Mouse (Mus musculus) c-Kit-positive CD71-positive TER-119-negative erythroid progenitor cells, embryonic 14.5 days (primary cell): Measurements from ENCODE around the gene Stac.

Experiments used
- DNase-seq: peaks from one replicate; pipeline ENCODE4 v3.0.0-alpha.2; 2013; ENCODE audit warnings: low read depth

Stac gene

DNA sequence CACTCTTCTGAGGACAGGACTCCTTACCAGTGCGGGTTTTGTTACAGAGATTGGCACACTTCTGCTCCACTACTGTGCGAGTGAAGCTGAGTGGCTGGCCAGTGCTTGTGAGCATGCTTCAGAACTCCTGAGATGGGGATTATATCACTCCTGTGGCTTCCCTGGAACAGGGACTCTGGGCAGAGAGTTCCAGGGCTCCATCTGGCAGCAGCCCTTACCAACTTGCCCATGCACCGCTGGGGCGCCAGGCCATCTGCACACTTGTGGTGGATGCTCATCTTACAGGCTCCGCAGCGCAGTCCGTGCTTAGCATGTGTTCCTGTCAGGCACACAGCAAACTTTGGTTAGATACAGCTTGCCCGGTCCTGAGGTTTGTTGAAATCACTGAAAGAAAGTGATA lies 83.5 kb downstream of the Stac start:
- DNase-seq = no peak

GRCm38 (mm10) chr9:111587527-111587926 lies 102.6 kb downstream of the Stac start:
- no peak for DNase-seq

- no peak for DNase-seq
These were observed 111.4 kb downstream of the Stac start for GRCm38 (mm10) chr9:111578784-111579183.

DNA sequence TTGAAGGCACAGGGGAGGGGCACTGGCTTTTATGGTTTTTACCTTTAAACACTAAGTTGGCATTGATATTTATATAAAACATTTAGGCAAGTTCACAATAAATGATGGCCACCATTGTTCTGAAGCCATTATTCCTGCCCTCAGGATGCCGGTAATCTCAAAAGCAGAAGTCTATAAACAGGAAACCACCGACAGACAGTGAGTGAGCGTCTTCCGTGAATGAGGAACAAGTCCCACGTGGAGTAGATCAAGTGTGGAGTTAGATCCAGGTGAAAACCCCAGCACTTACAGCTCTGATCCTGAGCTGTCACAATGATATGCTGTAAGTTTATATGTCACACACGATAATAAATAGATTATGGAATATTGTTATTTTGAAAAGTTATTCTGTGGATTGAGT lies 112.7 kb downstream of the Stac start:
- no peak for DNase-seq

GRCm38 (mm10) chr9:111575889-111576288 lies 114.3 kb downstream of the Stac start:
- no peak for DNase-seq

- no peak for DNase-seq
These were observed 116.3 kb downstream of the Stac start for GRCm38 (mm10) chr9:111573836-111574235.

DNA sequence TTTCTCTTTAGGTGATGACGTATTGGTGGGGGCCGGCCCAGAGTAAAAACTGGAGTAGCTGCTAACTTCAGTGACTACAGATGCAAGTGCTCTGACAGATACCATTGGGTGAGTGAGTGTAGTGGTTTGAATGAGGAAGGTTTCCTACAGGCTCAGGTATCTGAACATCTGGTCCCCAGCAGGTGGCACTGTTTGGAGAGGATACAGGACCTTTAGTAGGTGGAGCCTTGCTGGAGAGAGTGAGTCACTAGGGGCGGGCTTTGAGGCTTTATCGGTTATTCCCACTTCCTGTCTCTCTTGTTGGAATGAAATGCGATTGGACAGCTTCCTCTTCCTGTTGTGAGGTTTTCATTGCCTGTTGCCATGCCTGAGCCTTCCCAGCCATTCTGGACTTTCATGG lies 118.5 kb downstream of the Stac start:
- no peak for DNase-seq

DNA sequence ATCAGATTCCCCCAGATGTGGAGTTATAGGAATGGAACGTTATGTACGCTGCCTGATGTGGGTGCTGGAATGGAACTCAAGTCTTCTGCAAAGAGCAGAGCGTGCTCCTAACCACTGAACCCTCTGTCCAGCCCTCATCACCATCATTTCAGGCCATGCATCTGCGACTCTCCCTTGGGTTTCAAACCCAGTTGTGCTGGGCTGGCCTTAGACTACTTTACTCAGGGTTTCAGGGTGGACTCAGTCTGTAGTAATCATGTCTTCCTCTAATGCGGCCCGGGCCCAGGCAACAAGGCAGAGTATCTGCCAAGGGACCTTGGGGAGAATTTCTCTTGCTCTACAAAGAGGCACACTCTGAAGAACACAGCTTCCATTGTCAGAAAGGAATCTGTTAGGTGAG lies 126.0 kb downstream of the Stac start:
- DNase-seq = no peak

DNA sequence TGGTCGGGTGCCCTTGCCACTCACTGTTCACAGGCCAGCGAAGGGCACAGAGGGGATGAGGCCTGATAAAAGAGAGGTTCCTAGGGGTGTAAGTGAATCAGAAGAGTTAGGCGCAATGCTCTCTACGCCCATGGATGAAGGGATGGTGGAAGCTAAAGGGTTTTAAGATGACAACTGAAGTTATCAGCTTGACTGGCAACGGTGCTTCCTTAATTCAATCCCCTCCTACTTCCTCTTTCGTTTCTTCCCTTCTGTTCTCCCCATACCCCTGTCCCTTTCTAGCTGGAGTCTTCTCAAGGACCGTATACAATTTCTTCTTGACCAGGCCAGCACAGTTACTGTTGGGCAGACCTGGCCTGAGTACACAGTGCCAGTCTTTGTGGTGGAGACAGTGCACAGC lies 126.9 kb downstream of the Stac start:
- no peak for DNase-seq

DNA sequence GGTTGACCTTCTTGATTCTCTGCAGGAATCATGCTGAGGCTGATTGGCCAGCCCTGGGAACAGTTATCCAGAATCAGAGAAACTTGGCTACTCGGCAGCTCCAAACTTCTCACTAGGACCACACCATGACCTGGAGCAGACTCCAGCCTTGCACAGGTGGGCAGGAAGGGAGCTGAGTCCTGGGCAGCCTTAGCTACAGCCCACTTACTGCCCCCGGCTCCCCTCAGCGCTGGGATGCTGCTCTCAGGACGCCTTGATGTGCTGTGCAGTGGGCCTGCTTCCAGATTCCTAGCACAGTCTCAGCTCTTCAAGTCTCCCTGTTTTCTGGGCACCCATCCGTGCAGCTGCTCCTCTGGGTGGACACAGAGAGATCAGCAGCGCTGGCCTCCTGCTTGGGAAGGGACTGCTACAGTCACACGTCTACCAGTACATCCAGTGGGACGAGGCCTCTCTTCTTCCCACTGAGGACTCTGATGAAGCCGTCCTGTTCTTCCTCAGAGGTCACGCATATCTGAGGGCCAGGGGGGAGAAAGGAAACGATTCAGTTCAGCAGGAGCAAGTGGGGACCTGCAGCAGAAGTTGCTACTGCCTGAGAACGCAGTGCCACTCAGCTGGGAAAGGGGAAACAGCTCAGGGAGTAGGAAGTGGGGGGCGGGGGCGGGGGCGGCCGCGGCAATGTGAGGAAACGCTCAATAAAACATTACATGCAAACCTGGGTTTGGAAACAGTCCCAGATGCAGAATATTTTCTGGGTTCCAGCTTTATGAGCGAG lies 127.7 kb downstream of the Stac start:
- DNase-seq = no peak

- DNase-seq = no peak
These were observed 133.4 kb downstream of the Stac start for GRCm38 (mm10) chr9:111556699-111557098.

GRCm38 (mm10) chr9:111552865-111553264 lies 137.3 kb downstream of the Stac start:
- DNase-seq = no peak

DNA sequence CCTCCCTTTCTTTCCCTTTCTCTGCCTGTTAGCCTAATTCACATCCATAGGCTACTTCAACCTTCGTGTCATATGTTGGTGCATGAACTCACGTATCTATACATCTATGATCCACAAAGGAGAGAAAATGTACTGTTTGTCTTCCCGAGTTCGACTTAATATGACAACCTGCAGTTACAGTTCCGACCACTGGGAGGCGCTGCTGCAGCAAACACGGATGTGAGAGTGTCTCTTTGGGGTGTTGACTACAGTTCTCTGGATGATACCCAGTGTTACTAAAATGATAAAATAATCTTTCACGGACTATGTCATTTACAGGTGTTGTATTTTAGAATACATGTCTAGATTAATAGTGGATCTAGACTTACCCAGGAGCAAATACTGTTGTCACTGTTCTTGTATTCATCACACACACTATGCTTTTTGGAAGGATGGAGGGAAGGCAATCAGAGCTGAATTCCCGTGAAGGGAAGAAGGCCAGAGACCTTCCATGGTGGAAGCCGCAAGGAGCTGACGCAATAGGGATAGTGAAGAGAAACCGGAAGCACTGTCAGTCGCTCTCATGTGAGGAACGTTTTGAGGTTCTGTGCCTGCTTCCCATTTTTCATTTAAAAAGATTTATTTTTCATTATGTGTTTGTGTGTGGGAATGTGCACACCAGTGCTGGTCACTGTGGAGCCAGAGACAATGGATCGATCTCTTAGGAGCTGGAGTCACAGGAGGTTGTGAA lies 138.5 kb downstream of the Stac start:
- peak; percentile 10 for DNase-seq

DNA sequence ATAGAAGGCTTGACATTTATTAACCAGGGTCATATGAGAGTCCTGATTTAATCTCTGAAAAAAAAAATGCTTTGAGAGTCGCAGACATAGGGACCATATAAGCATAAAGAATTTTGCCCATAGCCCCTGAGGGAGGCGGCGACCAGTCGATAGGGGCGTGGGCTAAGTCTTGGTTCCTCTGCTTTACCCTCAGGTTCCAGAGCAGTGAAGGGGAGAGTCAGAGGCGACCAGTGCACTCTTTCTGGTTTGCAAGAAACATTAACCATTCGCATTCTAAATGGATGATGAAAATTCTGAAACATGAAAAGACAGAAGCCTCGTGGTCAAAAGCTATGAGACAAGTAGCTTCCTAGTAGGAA lies 139.2 kb downstream of the Stac start:
- no peak for DNase-seq

DNA sequence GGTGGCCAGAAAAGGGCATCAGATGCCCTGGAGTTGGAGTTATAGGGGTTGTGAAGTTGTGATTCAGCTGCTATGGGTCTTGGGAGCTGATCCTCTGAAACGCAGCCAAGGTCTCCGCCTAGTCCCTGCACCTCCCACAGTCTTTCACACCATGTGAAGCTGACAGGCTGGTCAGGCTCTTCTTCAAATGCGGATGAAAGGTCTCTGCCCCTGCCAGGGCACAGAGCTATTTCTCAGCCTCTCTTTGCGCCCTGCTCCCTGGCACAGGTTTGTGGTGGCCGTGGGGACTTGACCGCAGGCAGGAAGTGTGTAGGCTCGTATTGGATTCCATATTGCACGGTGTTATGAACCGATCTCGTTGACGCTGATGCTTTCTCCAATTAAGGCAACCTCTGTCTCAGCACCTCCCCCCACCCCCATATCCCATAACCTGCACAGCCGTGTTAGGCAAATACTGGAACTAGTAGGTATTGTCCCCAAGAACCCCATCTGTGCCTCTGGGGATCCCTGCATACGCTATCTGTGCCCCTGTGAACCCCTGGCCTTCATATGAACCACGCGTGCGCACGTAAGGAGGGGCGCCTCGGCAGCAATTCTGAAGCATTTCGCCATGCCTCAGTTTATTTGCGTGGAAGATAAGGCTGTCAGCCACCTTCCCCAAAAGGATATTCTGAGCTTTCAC lies 139.7 kb downstream of the Stac start:
- no peak for DNase-seq

- no peak for DNase-seq
These were observed 147.5 kb downstream of the Stac start for GRCm38 (mm10) chr9:111542663-111543062.

GRCm38 (mm10) chr9:111535445-111536064 lies 154.6 kb downstream of the Stac start:
- no peak for DNase-seq

GRCm38 (mm10) chr9:111534744-111535423 lies 155.3 kb downstream of the Stac start:
- DNase-seq = peak; percentile 28

DNA sequence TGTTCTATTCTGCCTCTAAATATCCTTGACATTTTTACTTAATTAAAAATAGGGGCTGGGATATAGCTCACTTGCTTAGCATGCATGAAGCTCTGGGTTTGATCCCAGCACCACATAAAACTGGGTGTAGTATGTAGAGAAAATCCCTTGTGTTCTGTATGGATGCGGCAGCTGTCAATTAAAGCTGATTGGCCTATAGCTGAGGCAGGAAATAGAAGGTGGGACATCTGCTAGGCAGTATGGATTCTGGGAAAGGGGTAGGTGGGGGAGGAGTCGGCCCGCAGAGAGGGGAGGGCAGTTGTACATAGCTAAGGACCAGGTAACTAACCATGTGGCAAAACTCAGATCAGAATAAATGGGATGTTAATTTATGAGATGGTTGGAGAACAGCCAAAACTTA lies 166.3 kb downstream of the Stac start:
- no peak for DNase-seq

- DNase-seq = no peak
These were observed 167.0 kb downstream of the Stac start for GRCm38 (mm10) chr9:111523111-111523510.

DNA sequence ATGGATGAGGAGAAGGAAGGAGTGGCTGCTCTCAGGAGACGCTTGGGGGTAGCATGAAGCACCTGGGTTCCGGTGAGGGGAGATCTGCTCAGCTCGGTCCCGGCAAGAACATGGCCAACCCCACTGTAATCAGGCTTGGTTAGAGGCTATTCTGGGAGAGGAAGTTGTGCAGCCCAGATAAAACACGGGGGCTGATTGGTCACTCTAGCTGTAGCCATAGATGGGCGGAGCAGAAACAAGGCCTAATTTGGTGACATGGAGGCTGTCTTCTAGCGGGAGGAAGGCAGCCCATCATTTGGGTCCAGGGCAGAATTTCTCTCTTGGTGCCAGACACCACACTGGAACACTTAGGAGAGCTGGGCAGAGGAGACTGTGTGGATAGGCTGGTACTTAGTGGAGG lies 167.9 kb downstream of the Stac start:
- DNase-seq = no peak

DNA sequence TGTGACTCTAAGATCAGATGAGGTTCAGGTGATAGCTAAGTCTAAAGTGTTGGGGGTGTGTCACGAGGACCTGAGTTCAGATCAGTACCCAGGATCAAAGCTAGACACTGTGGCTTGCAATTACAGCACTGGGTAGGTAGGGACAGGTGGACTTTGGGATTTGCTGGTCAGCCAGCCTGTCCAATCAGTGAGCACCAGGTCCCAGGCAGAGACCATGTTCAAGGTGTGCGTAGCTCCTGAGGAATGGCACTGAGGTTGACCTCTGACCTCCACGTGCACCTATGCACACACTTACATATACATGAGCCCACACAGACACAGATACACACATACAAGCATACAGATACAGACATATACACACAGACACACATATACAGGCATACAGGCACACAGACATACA lies 174.6 kb downstream of the Stac start:
- DNase-seq = no peak
